Mouse (Mus musculus) embryonic facial prominence, embryonic 12.5 days (tissue): Measurements from ENCODE around the gene Chek2. TPM values are rescaled to one million over a fixed set of nuclear protein-coding genes. Genes with fewer than 3 reads are reported as not detected.

ENCODE experiments used
- ATAC-seq: fragments of 200-750 bp; cut with Nextera tagmentation; 2 replicates; pipeline ENCODE4 v1.8.0; 2017; ENCODE audit not compliant: insufficient number of reproducible peaks, insufficient read depth, low FRiP score, low TSS enrichment
- H3K27ac ChIP-seq: fragments of 300-500 bp; sonication (generic); 2 replicates; pipeline ENCODE4 v1.5.1; 2016; ENCODE audit warnings: mild to moderate bottlenecking
- H3K27me3 ChIP-seq: fragments of 300-500 bp; sonication (generic); 2 replicates; pipeline ENCODE4 v1.6.1; 2016; ENCODE audit warnings: mild to moderate bottlenecking, moderate library complexity
- H3K36me3 ChIP-seq: fragments of 300-500 bp; sonication (generic); 2 replicates; pipeline ENCODE4 v1.6.1; 2016; ENCODE audit warnings: mild to moderate bottlenecking
- H3K4me1 ChIP-seq: fragments of 300-500 bp; sonication (generic); 2 replicates; pipeline ENCODE4 v1.6.1; 2016
- H3K4me2 ChIP-seq: fragments of 300-500 bp; sonication (generic); replicated peaks from 2 replicates; pipeline ENCODE4 v1.6.1; 2016; ENCODE audit warnings: mild to moderate bottlenecking, moderate library complexity
- H3K4me3 ChIP-seq: fragments of 300-500 bp; sonication (generic); 2 replicates; pipeline ENCODE4 v1.5.1; 2016; ENCODE audit warnings: mild to moderate bottlenecking
- H3K9ac ChIP-seq: fragments of 300-500 bp; sonication (generic); 2 replicates; pipeline ENCODE4 v1.6.1; 2016; ENCODE audit warnings: mild to moderate bottlenecking, moderate library complexity
- H3K9me3 ChIP-seq: fragments of 300-500 bp; sonication (generic); 2 replicates; pipeline ENCODE4 v1.6.1; 2016; ENCODE audit warnings: mild to moderate bottlenecking, moderate library complexity
- WGBS: fragments of 180-500 bp; shearing (Covaris S2); methylation state at CpG from one replicate; pipeline ENCODE4 v1.1.7; 2016; 5-methylcytosine and 5-hydroxymethylcytosine counted together
- polyA plus RNA-seq: library from polyadenylated mRNA; unstranded; fragments of >200 nt; fragmentation: Nextera tagmentation; extraction: Ambion mirVana; gene quantifications from 2 replicates; pipeline ENCODE4 v1.2.1, GENCODE M21; 2016

Chek2 gene
- polyA plus RNA-seq, 1 experiment from 2014 or later: 26.7 TPM

DNA sequence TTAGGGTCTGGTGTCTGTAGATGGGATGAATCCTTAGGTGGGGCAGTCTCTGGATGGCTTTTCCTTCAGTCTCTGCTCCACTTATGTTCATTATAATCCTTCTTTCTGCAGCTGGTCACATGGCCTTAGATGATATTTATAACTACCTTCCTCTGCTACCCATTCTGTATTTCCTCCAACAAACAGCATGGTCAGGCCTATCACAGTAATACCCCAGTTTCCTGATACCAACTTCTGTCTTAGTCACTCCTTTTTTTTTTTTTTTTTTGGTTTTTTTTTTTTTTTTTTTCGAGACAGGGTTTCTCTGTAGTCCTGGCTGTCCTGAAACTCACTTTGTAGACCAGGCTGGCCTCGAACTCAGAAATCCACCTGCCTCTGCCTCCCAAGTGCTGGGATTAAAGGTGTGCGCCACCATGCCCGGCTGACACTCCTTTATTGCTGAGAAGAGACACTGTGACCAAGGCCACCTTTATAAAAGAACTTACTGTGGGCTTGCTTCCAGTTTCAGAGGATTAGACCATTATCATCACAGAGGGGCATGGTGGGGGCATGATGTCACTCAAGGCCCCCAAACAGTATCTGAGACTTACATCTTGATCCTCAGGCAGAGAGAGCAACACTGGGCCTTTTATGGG is 70.3 kb downstream of the Chek2 start:
- Histone ChIP-seq H3K27ac (no peak overlapping the region), H3K27me3 (no peaks in the 10 kb centered on the region), H3K36me3 (peaks cover 12% of the 10 kb centered on the region), H3K9ac (no peak overlapping the region), H3K9me3 (no peaks in the 10 kb centered on the region), H3K4me1 (peaks cover 7% of the 10 kb centered on the region; the same call in 1 of the 2 replicates), H3K4me2 (no peak overlapping the region), H3K4me3 (no peak overlapping the region)
- WGBS: 89% methylated on average over 4 of the region's 4 CpGs
- ATAC-seq: no peak

DNA sequence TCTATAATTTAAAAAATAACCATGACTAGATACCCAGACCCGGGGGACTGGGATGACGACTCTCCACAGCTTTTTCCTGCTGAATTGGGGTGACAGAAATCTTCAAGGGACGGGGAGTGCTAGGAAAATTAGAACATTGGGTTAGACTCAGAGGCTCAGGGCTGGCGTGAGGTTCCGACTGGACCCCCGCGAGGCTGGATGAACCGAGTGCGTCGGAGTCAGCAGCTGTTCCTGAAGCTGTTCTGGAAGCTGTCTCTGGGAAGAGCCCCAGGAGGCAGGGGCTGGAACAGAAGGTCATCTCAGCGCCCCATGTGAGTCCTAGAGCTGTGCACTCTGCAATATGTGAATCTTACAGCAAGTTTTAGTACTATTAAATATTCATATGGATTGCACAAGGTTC is 75.1 kb downstream of the Chek2 start:
- Histone ChIP-seq H3K27ac (no peak overlapping the region), H3K4me2 (no peak overlapping the region), H3K27me3 (no peaks in the 10 kb centered on the region), H3K4me3 (no peak overlapping the region), H3K36me3 (0 out of 2 replicates have a peak, but pooled peaks cover 4% of the 10 kb centered on the region), H3K9me3 (no peaks in the 10 kb centered on the region), H3K4me1 (peaks cover 7% of the 10 kb centered on the region; the same call in 1 of the 2 replicates), H3K9ac (no peak overlapping the region)
- no peak for ATAC-seq
- WGBS: 81% methylated on average over 11 of the region's 11 CpGs

- no peak overlapping the region for H3K27ac ChIP-seq
These were observed 76.5 kb downstream of the Chek2 start for GRCm38 (mm10) chr5:110916241-110916640.

DNA sequence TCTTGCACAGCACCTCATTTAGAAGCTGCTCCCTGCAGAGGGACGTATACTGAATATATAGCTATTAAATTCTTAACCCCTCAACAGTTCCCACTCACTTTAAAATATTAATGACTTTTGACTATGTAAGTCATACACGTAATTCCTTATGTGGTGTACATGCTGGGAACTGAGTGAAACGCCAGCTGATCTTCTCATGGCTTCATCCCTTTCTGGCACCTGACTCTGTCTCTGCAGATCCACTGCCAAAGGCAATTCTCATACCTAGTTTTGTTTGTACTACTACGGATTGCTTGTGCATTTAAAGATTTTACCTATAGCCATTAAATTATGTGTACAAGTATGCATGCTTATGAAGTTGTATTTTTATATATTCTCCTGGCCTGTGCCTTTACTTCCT is 79.8 kb downstream of the Chek2 start:
- H3K9ac ChIP-seq: no peak overlapping the region
- no peaks in the 10 kb centered on the region for H3K4me1 ChIP-seq
- H3K36me3 ChIP-seq: 0 out of 2 replicates have a peak, but pooled peaks cover 4% of the 10 kb centered on the region
- WGBS: 86% methylated on average over 4 of the region's 4 CpGs
- H3K4me3 ChIP-seq: no peak overlapping the region
- no peak overlapping the region for H3K4me2 ChIP-seq
- H3K27me3 ChIP-seq: no peaks in the 10 kb centered on the region
- H3K9me3 ChIP-seq: no peaks in the 10 kb centered on the region
- H3K27ac ChIP-seq: no peak overlapping the region
- no peak for ATAC-seq

More at GRCm38 (mm10) chr5:110916241-110916640, 76.5 kb downstream of the Chek2 start:
- WGBS: 80% methylated on average over 3 of the region's 3 CpGs
- Histone ChIP-seq H3K4me2 (no peak overlapping the region), H3K27me3 (no peaks in the 10 kb centered on the region), H3K36me3 (0 out of 2 replicates have a peak, but pooled peaks cover 4% of the 10 kb centered on the region), H3K4me3 (no peak overlapping the region), H3K9me3 (no peaks in the 10 kb centered on the region), H3K4me1 (peaks cover 7% of the 10 kb centered on the region; the same call in 1 of the 2 replicates), H3K9ac (no peak overlapping the region)
- ATAC-seq: no peak

GRCm38 (mm10) chr5:110923336-110923735 is 83.6 kb downstream of the Chek2 start:
- H3K27ac ChIP-seq: no peak overlapping the region
- no peak overlapping the region for H3K9ac ChIP-seq
- no peak overlapping the region for H3K4me3 ChIP-seq
- H3K4me1 ChIP-seq: 0 out of 2 replicates have a peak, but pooled peaks cover 4% of the 10 kb centered on the region
- H3K27me3 ChIP-seq: no peaks in the 10 kb centered on the region
- no peak for ATAC-seq
- H3K36me3 ChIP-seq: no peaks in the 10 kb centered on the region
- no peak overlapping the region for H3K4me2 ChIP-seq
- WGBS: 31% methylated on average over 1 of the region's 1 CpGs
- no peaks in the 10 kb centered on the region for H3K9me3 ChIP-seq

Other genes starting within 250 kb of the Chek2 start
- 53.4 and 60.9 TPM in 2 replicates for gene Noc4l, start 186.6 kb upstream of the Chek2 start, polyA plus RNA-seq
- 41.3 and 46.7 TPM in 2 replicates for gene Ddx51, start 186.5 kb upstream of the Chek2 start, polyA plus RNA-seq
- gene Ep400, start 69.3 kb upstream of the Chek2 start, polyA plus RNA-seq: 50.5 and 51.9 TPM in 2 replicates
- 31.0 and 31.3 TPM in 2 replicates for gene Pus1, start 59.3 kb upstream of the Chek2 start, polyA plus RNA-seq
- 26.5 and 28.1 TPM in 2 replicates for gene Ulk1, start 29.9 kb upstream of the Chek2 start, polyA plus RNA-seq
- gene Hscb, start 202 bp upstream of the Chek2 start, polyA plus RNA-seq: 27.1 and 31.3 TPM in 2 replicates
- 21.2 and 23.4 TPM in 2 replicates for gene Ttc28, start 39.8 kb downstream of the Chek2 start, polyA plus RNA-seq